Mouse (Mus musculus): ENCODE data around the gene Patz1.

DNA sequence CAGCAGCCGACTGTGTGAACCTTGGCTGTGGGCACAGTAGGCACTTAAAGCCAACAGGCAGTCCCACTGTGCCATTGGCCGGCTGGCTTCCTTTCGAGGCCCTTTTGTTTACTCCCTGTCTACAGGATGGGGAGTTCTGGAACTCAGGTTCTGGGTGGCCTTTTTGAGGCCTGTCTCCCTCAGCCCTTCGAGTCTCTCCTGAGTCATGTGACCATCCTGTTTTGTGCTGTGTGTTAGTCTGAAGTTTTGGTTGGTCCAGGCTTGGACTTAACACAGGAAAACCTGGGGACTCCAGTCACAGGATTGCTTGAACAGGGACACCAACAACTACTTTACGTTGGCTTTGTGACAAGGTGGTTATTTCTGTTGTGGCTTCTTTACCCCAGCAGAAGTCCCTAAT lies 7.4 kb downstream of the Patz1 start:
- TF ChIP-seq GATA1 (IDR thresholded peaks at IDR 0.05; ENCODE audit: low read length) (no peak), TAL1 (IDR thresholded peaks at IDR 0.05; ENCODE audit: low read length) (no peak)
